Mouse (Mus musculus): ENCODE measurements around the gene Gm6096. TPM values are rescaled to one million over a fixed set of nuclear protein-coding genes. Genes with fewer than 3 reads are reported as not detected.
"Not testable (repeated sequence)": the region's sequence is repeated elsewhere in the genome, so short reads cannot be mapped to it uniquely, and the experiment has no call there.

Gm6096 gene
- not detected in 2 replicates for polyA plus RNA-seq (2012; rRNA removed)

DNA sequence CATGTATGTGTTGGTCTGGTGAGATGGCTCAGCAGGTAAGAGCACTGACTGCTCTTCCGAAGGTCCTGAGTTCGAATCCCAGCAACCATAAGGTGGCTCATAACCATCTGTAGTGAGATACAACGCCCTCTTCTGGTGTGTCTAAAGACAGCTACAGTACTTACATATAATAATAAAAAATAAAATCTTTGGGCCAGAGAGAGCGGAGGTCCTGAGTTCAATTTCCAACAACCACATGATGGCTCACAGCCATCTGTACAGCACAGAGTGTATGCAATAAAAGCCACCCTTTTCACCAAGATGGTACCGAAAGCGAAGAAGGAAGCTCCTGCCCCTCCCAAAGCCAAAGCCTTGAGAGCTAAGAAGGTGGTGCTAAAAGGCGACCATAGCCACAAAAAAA, at the start of gene Gm6096:
Gene Gm6096, plus strand, starts transcription at position 301 of the 400 bp plus-strand sequence.
- Histone ChIP-seq H3K4me3 (ENCODE audit: extremely low read depth, insufficient read depth, insufficient read length) (no peak within 1 kb of the TSS), H3K27me3 (ENCODE audit: control insufficient read depth, insufficient read depth, low read length) (no peaks in the 10 kb centered on the region), H3K36me3 (ENCODE audit: control insufficient read depth, insufficient read depth, low read length) (peaks cover 23% of the 10 kb centered on the region), H3K4me1 (ENCODE audit: control insufficient read depth, insufficient read depth, insufficient read length) (no peaks in the 10 kb centered on the region), H3K27ac (ENCODE audit: insufficient read depth, low read length) (no peak within 1 kb of the TSS)
- no peak for TF ChIP-seq CTCF (IDR thresholded peaks at IDR 0.05; ENCODE audit: extremely low read depth, insufficient read depth, insufficient read length, insufficient replicate concordance)
- TF ChIP-seq POLR2A (IDR thresholded peaks at IDR 0.05; ENCODE audit: low read depth, low read length), result no peak
- 92% methylated on average over 7 of the region's 7 CpGs for WGBS
- DNase-seq (ENCODE audit: low read depth in 1 of 2, low spot score in 2 of 2), result no peak

DNA sequence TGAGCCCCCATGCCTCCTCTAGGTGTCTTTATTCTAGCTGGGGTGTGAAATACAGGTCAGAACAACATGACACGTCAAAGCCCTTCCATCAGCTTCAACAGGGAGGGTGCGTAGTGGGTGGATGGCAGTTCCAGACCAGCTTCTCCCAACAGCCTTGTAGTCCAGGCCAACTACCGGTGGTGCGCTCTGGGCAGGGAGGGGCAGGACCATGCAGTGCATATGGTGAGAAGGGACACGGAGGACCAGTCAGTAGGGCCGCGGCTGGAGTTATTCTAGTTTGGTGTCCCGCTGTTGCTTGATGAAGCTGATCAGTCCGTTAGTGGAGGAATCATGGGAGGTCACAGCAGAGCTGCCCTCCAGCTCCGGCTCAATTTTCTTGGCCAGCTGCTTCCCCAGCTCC, 48.7 kb upstream of the Gm6096 start:
- not testable (repeated sequence) for H3K27me3 ChIP-seq (ENCODE audit: control insufficient read depth, insufficient read depth, low read length); H3K4me3 ChIP-seq (ENCODE audit: extremely low read depth, insufficient read depth, insufficient read length); H3K27ac ChIP-seq (ENCODE audit: insufficient read depth, low read length); DNase-seq (ENCODE audit: low read depth in 1 of 2, low spot score in 2 of 2); H3K4me1 ChIP-seq (ENCODE audit: control insufficient read depth, insufficient read depth, insufficient read length)
- 93% methylated on average over 10 of the region's 10 CpGs for WGBS
- peaks cover 40% of the 10 kb centered on the region for H3K36me3 ChIP-seq (ENCODE audit: control insufficient read depth, insufficient read depth, low read length)

DNA sequence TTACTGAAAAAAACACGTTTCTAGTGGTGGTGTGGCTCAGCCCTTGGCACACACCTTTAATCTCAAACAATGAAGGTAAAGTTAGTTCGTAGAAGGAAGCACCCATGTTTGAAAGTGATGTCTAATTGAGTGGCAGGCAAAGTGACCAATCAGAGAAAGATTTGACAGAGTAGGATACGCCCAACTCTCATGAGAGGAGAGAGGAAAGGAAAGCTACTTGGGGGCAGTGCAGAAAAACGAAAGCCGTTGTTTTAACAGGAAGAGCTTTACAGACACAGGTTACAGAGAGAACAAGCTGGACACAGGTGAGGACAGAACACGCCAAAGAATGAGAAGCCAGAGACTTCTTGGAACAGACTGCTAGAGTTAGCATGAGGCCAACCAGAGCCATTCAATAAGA, 44.5 kb upstream of the Gm6096 start:
- Histone ChIP-seq H3K27me3 (ENCODE audit: control insufficient read depth, insufficient read depth, low read length) (no peaks in the 10 kb centered on the region), H3K36me3 (ENCODE audit: control insufficient read depth, insufficient read depth, low read length) (peaks cover 64% of the 10 kb centered on the region), H3K4me1 (ENCODE audit: control insufficient read depth, insufficient read depth, insufficient read length) (no peaks in the 10 kb centered on the region), H3K27ac (ENCODE audit: insufficient read depth, low read length) (no peak overlapping the region), H3K4me3 (ENCODE audit: extremely low read depth, insufficient read depth, insufficient read length) (no peak overlapping the region)
- 91% methylated on average over 6 of the region's 6 CpGs for WGBS
- DNase-seq (ENCODE audit: low read depth in 1 of 2, low spot score in 2 of 2), result no peak
- TF ChIP-seq POLR2A (IDR thresholded peaks at IDR 0.05; ENCODE audit: low read depth, low read length), result no peak
- TF ChIP-seq CTCF (IDR thresholded peaks at IDR 0.05; ENCODE audit: extremely low read depth, insufficient read depth, insufficient read length, insufficient replicate concordance), result no peak

DNA sequence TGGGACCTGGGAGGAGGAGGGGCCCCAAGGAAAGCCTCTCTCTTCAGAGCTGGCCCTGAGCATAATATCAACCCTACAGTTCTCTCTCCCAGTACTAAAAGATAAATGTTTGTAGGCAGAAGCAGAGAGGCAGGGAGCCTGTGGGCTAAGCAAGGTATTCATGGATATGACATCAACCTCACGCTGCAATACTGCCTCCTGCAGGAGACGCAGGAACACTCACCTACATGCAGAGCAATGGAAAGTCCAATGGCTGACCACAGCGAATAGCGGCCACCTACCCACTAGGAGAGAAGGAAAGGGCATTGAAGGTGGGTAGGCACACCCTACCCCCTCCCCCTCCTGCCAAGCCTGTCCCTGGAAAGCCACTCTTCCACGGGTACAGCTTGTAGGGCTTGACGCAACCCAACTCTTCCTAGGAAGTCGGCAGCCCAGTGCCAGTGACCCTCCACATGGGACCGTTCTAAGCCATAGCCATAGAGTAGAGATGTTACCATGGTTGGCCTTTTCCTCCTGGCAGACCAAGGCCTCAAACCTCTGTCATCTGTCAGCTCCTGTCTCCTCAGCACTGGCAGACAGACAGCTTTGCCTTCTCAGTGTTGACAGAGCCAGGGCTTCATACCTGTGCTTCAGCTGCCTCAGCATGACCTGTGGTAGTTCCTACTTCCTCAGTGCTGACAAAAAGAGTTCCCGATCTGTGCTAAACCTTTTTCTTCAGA, 42.7 kb upstream of the Gm6096 start:
- WGBS, result 95% methylated on average over 9 of the region's 9 CpGs
- Histone ChIP-seq H3K4me1 (ENCODE audit: control insufficient read depth, insufficient read depth, insufficient read length) (no peaks in the 10 kb centered on the region), H3K27ac (ENCODE audit: insufficient read depth, low read length) (no peak overlapping the region), H3K36me3 (ENCODE audit: control insufficient read depth, insufficient read depth, low read length) (peaks cover 62% of the 10 kb centered on the region), H3K27me3 (ENCODE audit: control insufficient read depth, insufficient read depth, low read length) (no peaks in the 10 kb centered on the region), H3K4me3 (ENCODE audit: extremely low read depth, insufficient read depth, insufficient read length) (no peak overlapping the region)
- no peak for DNase-seq (ENCODE audit: low read depth in 1 of 2, low spot score in 2 of 2)
- TF ChIP-seq POLR2A (IDR thresholded peaks at IDR 0.05; ENCODE audit: low read depth, low read length) (no peak), CTCF (IDR thresholded peaks at IDR 0.05; ENCODE audit: extremely low read depth, insufficient read depth, insufficient read length, insufficient replicate concordance) (no peak)

DNA sequence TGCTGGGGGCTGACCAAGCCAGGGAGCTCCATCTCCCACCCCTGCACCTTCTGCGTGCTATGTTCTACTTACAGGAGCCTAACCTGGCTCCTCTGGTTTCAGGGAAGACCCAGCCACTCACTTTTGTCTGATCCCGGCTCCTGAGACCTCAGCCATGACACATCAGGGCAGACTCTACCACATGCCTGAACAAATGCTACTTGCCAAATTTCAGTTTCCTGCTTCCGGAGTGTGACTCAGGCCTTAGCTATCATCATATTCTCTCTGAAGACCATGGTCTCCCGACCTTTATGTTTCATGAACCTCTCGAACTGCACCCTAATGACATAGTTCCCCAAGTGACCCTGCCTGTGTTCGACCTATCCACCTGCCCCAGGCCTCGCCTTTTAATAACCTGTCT, 37.6 kb upstream of the Gm6096 start:
- H3K36me3 ChIP-seq (ENCODE audit: control insufficient read depth, insufficient read depth, low read length), result peaks cover 48% of the 10 kb centered on the region
- no peak for TF ChIP-seq CTCF (IDR thresholded peaks at IDR 0.05; ENCODE audit: extremely low read depth, insufficient read depth, insufficient read length, insufficient replicate concordance)
- no peak for TF ChIP-seq POLR2A (IDR thresholded peaks at IDR 0.05; ENCODE audit: low read depth, low read length)
- no peaks in the 10 kb centered on the region for H3K4me1 ChIP-seq (ENCODE audit: control insufficient read depth, insufficient read depth, insufficient read length)
- no peaks in the 10 kb centered on the region for H3K27me3 ChIP-seq (ENCODE audit: control insufficient read depth, insufficient read depth, low read length)
- H3K4me3 ChIP-seq (ENCODE audit: extremely low read depth, insufficient read depth, insufficient read length), result no peak overlapping the region
- H3K27ac ChIP-seq (ENCODE audit: insufficient read depth, low read length), result no peak overlapping the region
- 89% methylated on average over 7 of the region's 7 CpGs for WGBS
- DNase-seq (ENCODE audit: low read depth in 1 of 2, low spot score in 2 of 2), result no peak

DNA sequence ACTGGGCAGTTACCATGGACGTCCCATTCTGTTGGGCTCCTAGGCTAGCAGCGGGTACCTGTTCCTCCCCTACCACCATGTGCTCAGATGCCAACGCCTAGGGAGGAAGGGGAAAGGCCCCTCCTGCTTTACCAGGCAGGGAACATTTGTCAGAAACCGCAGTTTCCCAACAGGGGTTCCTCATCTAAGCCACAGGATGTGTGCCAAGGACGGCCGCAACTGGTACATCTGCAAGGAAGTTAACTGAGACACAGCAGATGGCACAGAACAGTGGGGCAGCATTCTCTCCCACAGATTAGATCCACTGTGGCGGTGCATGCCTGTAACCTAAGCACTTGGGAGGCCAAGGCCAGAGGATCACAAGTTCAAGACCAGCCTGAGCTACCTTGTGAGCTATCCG, 36.2 kb upstream of the Gm6096 start:
- peaks cover 47% of the 10 kb centered on the region for H3K36me3 ChIP-seq (ENCODE audit: control insufficient read depth, insufficient read depth, low read length)
- no peak for DNase-seq (ENCODE audit: low read depth in 1 of 2, low spot score in 2 of 2)
- no peaks in the 10 kb centered on the region for H3K4me1 ChIP-seq (ENCODE audit: control insufficient read depth, insufficient read depth, insufficient read length)
- no peak overlapping the region for H3K27ac ChIP-seq (ENCODE audit: insufficient read depth, low read length)
- no peak overlapping the region for H3K4me3 ChIP-seq (ENCODE audit: extremely low read depth, insufficient read depth, insufficient read length)
- 64% methylated on average over 8 of the region's 8 CpGs for WGBS
- H3K27me3 ChIP-seq (ENCODE audit: control insufficient read depth, insufficient read depth, low read length), result no peaks in the 10 kb centered on the region
- TF ChIP-seq CTCF (IDR thresholded peaks at IDR 0.05; ENCODE audit: extremely low read depth, insufficient read depth, insufficient read length, insufficient replicate concordance) (no peak), POLR2A (IDR thresholded peaks at IDR 0.05; ENCODE audit: low read depth, low read length) (no peak)

DNA sequence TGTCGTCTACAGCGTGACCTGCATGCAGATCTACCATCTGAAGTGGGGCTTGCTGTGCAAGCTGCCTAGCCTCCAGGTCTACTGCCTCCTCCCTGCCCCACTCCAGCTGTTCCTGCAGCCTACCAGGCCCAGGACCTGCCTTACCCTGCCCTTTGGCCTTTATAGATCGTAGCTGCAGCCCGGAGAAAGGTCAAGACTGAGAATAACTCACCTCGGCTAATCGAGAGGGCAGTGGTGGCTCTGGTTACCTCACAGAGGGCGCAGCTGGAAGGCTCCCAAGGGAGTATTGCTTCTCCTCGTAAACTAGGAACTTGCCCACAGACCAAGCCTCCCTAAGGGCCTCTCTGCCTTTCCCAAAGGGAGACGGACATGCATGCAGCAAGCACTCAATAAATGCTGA, 35.4 kb upstream of the Gm6096 start:
- Histone ChIP-seq H3K4me3 (ENCODE audit: extremely low read depth, insufficient read depth, insufficient read length) (no peak overlapping the region), H3K27ac (ENCODE audit: insufficient read depth, low read length) (no peak overlapping the region), H3K36me3 (ENCODE audit: control insufficient read depth, insufficient read depth, low read length) (peaks cover 52% of the 10 kb centered on the region), H3K27me3 (ENCODE audit: control insufficient read depth, insufficient read depth, low read length) (no peaks in the 10 kb centered on the region), H3K4me1 (ENCODE audit: control insufficient read depth, insufficient read depth, insufficient read length) (no peaks in the 10 kb centered on the region)
- WGBS, result 58% methylated on average over 9 of the region's 9 CpGs
- DNase-seq (ENCODE audit: low read depth in 1 of 2, low spot score in 2 of 2), result no peak
- TF ChIP-seq CTCF (IDR thresholded peaks at IDR 0.05; ENCODE audit: extremely low read depth, insufficient read depth, insufficient read length, insufficient replicate concordance), result no peak
- TF ChIP-seq POLR2A (IDR thresholded peaks at IDR 0.05; ENCODE audit: low read depth, low read length), result no peak
